ENCODE assay signal across 14 mouse cellular contexts in genomic region chr12:52392636-52393035, GRCm38 (mm10).
A peak's percentile ranks its signal among the peaks of the same experiment; 100 is the strongest.
DNase-seq lines count a peak whose midpoint lies in the region.
"Had no signal": no experiment of that assay in that cellular context is flagged by ENCODE, and none has a peak within 500 bp of the region (broad histone marks: within the 10 kb centered on the region; RNA-seq: fewer than 3 reads in every experiment).

No protein-coding gene starts in this region.

- intact Hi-C loops in heart, postnatal 14 days (cut with DNase I), result no loop called here
- intact Hi-C loops in left cerebral cortex, postnatal 4 days (cut with DNase I), result no loop called here

- DNase-seq in adrenal gland, adult 8-10 months, result peak; percentile 30
- DNase-seq in adrenal gland, postnatal 25 days, result no peak
- DNase-seq in heart, adult 11 months, result peak; percentile 81
- DNase-seq in heart, postnatal 14 days, result no peak
- peak; percentile 12 for DNase-seq in ovary, adult 18-20 months (ENCODE audit: low spot score)
- no peak for DNase-seq in ovary, postnatal 10 days (ENCODE audit: low spot score)
- no peak for DNase-seq in left cerebral cortex, postnatal 4 days
- DNase-seq: cerebellum, adult 11-12 months; cerebellum, adult 9-10 months; cerebellum, postnatal 25 days; gastrocnemius, postnatal 36 days; heart, adult 18-20 months; heart, postnatal 10 days; kidney, adult 2 months had no signal

Comparison
In these comparisons a context has a peak if more than half of its experiments do, and no peak if none do; other contexts are left out.
1. DNase-seq: peak in adrenal gland, adult 8-10 months (single experiment), heart, adult 11 months (single experiment) and ovary, adult 18-20 months (single experiment); none in adrenal gland, postnatal 25 days (single experiment), heart, postnatal 14 days (0 of 2), ovary, postnatal 10 days (single experiment) and left cerebral cortex, postnatal 4 days (single experiment).